Mouse (Mus musculus) frontal cortex, postnatal 10 days (tissue): ENCODE results near the gene Mapk10.
"Not testable (repeated sequence)": the region's sequence is repeated elsewhere in the genome, so short reads cannot be mapped to it uniquely, and the experiment has no call there.

ENCODE experiments used
- DNase-seq, 2 experiments: peaks; one replicate each; pipeline ENCODE4 v3.0.0; 2022; ENCODE audit warnings: low spot score in 2 of 2, mixed read lengths in 1 of 2

Mapk10 gene

DNA sequence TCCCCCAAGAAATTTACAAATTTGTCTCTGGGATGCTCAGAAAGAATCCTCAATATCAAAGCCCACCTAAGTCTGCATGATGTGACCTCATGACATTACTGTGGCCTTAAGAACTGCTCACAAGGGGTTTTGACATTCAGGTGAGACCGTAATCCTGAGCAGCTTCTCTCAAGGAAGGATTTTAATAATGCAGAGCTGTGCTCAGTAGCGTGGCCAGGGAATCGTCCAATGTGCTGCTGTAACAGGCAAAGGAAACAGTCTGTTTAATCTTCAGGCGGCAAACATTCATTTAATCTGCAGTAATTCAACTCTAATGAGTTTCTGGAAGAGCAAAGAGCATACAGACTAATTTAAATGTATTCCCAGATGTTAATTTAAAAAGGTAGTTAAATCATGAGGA, 236.7 kb downstream of the Mapk10 start:
- no peak for DNase-seq

DNA sequence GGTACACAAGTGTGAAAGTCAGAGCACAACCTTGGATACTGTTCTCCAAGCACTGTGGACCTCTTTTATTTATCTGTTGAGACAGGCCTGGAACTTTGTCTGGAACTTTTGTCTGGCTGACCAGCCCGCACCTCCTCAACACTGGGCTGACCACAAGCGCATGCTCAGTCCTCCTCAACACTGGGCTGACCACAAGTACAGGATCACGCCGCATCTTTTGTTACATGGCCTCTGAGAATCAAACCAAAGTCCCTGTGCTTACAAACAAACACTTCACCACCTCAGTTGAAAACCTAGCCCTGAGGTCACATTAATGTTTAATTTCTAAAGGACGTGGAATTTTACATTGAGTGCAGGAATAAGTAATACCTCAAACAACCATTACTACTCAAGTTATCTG, 246.7 kb downstream of the Mapk10 start:
- no peak for DNase-seq

DNA sequence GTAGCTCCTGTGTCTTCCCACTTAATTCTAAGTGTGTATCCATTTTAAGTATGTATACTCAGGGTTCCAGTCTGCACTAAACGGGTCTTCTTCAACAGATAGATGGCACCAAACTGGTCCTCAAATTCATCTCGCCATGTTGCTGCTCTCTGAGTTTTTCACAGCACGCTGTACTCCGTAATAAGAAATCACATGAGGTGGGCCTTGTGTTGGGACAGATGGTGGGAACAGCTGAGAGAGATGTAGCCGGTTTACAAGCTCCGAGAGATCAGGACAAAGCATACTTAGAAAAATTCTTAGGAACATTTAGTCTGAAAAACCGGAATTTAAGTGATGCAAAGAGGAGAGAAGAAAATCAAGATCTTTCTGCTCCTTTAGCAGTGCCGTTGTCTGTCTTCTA, 257.7 kb downstream of the Mapk10 start:
- DNase-seq = no peak

GRCm38 (mm10) chr5:102952918-102953317, 258.2 kb downstream of the Mapk10 start:
- DNase-seq = no peak

GRCm38 (mm10) chr5:102947061-102947711, 263.9 kb downstream of the Mapk10 start:
- no peak for DNase-seq

- no peak for DNase-seq
Observed at GRCm38 (mm10) chr5:102946625-102947024, 264.5 kb downstream of the Mapk10 start.

GRCm38 (mm10) chr5:102943864-102944630, 267.1 kb downstream of the Mapk10 start:
- DNase-seq = not testable (repeated sequence)

GRCm38 (mm10) chr5:102930161-102930560, 281.0 kb downstream of the Mapk10 start:
- DNase-seq = no peak

GRCm38 (mm10) chr5:102926786-102927185, 284.3 kb downstream of the Mapk10 start:
- no peak for DNase-seq

GRCm38 (mm10) chr5:102920199-102920598, 290.9 kb downstream of the Mapk10 start:
- no peak for DNase-seq

GRCm38 (mm10) chr5:102905441-102906211, 305.5 kb downstream of the Mapk10 start:
- no peak for DNase-seq

DNA sequence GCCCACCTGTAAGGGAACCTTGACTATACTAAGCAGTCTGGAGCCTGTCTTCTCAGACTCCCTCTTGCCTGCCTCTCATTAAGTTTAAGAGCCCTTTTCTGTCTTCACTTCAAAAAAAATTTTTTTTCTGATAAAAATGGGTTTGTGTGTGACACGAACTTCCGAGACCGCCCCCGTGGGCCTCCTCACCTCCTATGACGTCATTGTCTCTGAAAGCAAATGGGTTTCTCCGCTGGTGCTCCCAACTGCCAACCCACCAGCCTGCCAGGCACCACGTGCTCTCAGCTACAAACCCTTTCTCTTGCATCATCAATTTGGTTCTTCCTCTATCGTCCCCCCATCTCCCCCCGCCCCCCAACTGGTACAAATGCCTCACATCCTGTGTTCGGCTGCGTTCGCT, 307.1 kb downstream of the Mapk10 start:
- no peak for DNase-seq

DNA sequence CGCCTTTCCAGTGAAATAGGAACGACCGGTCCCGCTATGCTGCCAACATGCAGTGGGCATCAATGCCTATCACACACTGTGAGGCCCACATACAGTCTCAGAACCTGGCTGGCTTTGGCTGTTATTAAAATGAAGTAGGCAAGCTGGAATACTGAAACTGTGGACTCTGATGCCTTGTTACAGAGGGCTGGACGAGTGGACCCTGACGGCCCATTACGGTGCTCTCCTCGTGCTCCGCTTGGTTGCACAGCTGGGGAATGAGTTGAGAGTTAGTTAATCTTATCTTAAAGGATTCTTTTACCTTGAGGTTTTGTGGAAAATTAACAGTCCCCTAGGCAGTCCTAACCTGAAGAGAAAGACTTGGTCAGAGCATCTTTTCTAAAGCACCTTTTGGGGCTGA, 307.6 kb downstream of the Mapk10 start:
- DNase-seq = no peak

DNA sequence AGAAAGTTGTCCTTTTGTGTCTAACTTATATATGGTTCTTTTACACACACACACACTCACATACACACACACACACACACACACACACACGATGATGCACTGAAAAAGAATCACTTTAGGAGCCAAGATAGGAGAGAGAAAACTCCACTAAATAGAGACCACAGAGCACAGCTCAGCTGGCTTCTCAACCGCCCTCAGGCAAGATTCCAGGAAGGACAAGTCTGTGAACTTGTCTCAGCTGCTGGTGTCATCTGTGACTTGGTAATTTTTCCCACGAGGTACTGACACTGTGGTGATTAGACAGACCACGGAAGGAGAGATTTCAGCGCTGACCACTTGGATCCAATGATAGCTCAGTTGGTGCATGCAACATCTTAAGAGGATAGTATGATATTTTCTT, 310.0 kb downstream of the Mapk10 start:
- DNase-seq = no peak

- no peak for DNase-seq
Observed at GRCm38 (mm10) chr5:102899680-102900215, 311.4 kb downstream of the Mapk10 start.

DNA sequence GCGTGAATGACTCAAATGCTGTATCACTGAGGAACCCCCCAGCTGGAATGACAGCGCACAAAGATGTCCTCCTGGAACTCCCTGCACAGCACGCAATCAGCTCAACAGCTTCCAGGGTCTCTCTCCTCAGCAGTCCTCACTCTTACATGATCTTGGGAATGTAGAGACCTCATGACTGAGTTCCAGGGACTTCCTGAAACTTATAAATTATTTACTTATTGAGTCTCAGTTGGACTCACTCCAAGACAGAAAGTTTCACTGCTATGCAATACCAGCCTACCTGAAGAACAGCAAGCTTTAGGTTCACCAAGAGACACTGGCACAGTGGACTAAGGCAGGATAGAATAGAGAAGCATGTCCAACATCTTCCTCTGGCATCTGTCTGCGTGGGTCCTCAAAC, 312.8 kb downstream of the Mapk10 start:
- DNase-seq = no peak

DNA sequence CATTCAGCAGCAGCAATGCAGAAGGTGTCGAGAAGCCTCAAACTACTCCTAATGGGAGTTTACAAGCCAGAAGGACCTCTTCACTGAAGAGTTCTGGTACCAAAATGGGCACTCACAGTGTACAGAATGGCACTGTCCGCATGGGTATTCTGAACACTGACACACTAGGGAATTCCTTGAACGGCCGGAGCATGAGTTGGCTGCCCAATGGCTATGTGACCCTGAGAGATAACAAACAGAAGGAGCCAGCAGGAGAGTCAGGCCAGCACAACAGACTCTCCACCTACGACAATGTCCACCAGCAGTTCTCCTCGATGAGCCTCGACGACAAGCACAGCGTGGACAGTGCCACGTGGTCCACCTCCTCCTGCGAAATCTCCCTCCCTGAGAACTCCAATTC, 318.9 kb downstream of the Mapk10 start:
- no peak for DNase-seq

GRCm38 (mm10) chr5:102889163-102889488, 322.0 kb downstream of the Mapk10 start:
- DNase-seq = no peak

DNA sequence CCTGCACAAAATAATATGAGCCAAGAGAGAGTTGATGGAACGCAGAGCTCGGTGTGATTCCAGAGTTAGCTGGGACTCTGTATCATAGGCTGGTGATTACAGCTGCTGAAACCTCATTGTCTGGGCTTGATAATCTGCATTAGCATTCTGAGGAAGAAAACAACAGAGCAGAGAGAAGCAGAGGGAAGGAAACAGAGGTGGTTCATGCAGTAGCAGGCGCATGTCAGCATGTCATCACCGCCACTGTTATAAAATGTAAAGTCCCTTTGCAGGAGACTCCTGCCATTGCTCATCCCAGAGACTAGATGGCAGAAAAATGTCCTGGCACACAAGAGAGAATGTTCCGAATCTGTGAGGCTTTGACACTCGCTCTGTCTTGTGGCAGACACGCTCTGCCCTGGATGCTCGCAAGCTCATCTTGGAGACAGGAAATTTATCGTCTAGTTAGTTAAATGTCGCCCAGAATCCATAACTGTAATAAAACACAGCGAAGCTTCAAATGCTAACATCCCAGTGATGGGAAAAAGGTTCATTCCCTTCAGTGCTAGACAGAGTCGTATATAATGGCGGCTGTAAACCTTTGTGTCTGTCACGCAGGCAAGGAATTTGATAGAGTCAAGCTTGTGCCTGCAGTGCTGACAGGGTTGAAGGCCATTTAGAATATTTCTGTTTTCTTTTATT, 322.5 kb downstream of the Mapk10 start:
- no peak for DNase-seq

DNA sequence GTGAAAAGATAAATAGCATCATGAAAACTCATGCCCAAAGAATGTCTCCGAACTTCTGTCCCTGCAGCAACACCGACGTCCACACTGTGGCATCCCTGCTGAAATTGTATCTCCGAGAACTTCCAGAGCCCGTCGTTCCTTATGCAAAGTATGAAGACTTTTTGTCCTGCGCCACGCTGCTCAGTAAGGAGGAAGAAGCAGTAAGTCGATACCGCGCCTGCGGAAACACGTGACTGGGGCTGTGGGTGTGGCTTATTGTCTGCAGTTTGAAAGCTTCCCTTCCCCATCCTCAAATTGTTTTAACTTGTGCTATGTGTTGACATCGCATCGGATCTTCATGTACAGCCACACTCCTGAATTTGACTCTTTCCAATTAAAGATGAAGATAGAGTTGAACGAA, 335.5 kb downstream of the Mapk10 start:
- no peak for DNase-seq

- peak in 1 of 2 experiments; percentile 56 for DNase-seq
Observed at GRCm38 (mm10) chr5:102874605-102875298, 336.4 kb downstream of the Mapk10 start.
